Mouse (Mus musculus) kidney, adult 9 months (tissue): ENCODE results near the gene Fgf10.
A peak's percentile ranks its signal among the peaks of the same experiment; 100 is the strongest.

Experiments used
- DNase-seq: peaks from one replicate; pipeline ENCODE4 v3.0.0; 2022

Fgf10 gene

GRCm38 (mm10) chr13:118669491-118669890 lies at the start of gene Fgf10:
TSS of gene Fgf10 (plus strand) at chr13:118669791.
- no peak for DNase-seq

- DNase-seq: no peak
Measured at GRCm38 (mm10) chr13:118629661-118630428, 39.7 kb upstream of the Fgf10 start.

GRCm38 (mm10) chr13:118631500-118631899 lies 38.1 kb upstream of the Fgf10 start:
- no peak for DNase-seq

GRCm38 (mm10) chr13:118636047-118636446 lies 33.5 kb upstream of the Fgf10 start:
- no peak for DNase-seq

GRCm38 (mm10) chr13:118642585-118642984 lies 27.0 kb upstream of the Fgf10 start:
- DNase-seq: no peak

GRCm38 (mm10) chr13:118643138-118643537 lies 26.5 kb upstream of the Fgf10 start:
- DNase-seq: no peak

GRCm38 (mm10) chr13:118656991-118657390 lies 12.6 kb upstream of the Fgf10 start:
- DNase-seq: no peak

- DNase-seq: peak; percentile 54
Measured at GRCm38 (mm10) chr13:118658031-118658430, 11.6 kb upstream of the Fgf10 start.

- DNase-seq: peak; percentile 80
Measured at GRCm38 (mm10) chr13:118658608-118659326, 10.8 kb upstream of the Fgf10 start.

- no peak for DNase-seq
Measured at GRCm38 (mm10) chr13:118661664-118662063, 7.9 kb upstream of the Fgf10 start.

GRCm38 (mm10) chr13:118664901-118665300 lies 4.7 kb upstream of the Fgf10 start:
- DNase-seq: no peak

GRCm38 (mm10) chr13:118679228-118679627 lies 9.6 kb downstream of the Fgf10 start:
- DNase-seq: no peak

- no peak for DNase-seq
Measured at GRCm38 (mm10) chr13:118693049-118693448, 23.5 kb downstream of the Fgf10 start.

- no peak for DNase-seq
Measured at GRCm38 (mm10) chr13:118695103-118695502, 25.5 kb downstream of the Fgf10 start.

GRCm38 (mm10) chr13:118703727-118704126 lies 34.1 kb downstream of the Fgf10 start:
- no peak for DNase-seq

- no peak for DNase-seq
Measured at GRCm38 (mm10) chr13:118705716-118706115, 36.1 kb downstream of the Fgf10 start.

GRCm38 (mm10) chr13:118709912-118710311 lies 40.3 kb downstream of the Fgf10 start:
- DNase-seq: no peak

- DNase-seq: peak; percentile 56
Measured at GRCm38 (mm10) chr13:118713626-118714150, 44.1 kb downstream of the Fgf10 start.

GRCm38 (mm10) chr13:118714284-118715065 lies 44.9 kb downstream of the Fgf10 start:
- DNase-seq: peak; percentile 14

- peak; percentile 14 for DNase-seq
Measured at GRCm38 (mm10) chr13:118715066-118716018, 45.8 kb downstream of the Fgf10 start.

GRCm38 (mm10) chr13:118716265-118716664 lies 46.7 kb downstream of the Fgf10 start:
- DNase-seq: no peak

- DNase-seq: no peak
Measured at GRCm38 (mm10) chr13:118716726-118717125, 47.1 kb downstream of the Fgf10 start.
